Mouse (Mus musculus): ENCODE measurements at regions not wholly inside any gene's neighbourhood (a gene's known extent, or its start where the extent isn't known, plus 50 kb on each side); places are given as distances from the start of the nearest gene placed in this dataset.

DNA sequence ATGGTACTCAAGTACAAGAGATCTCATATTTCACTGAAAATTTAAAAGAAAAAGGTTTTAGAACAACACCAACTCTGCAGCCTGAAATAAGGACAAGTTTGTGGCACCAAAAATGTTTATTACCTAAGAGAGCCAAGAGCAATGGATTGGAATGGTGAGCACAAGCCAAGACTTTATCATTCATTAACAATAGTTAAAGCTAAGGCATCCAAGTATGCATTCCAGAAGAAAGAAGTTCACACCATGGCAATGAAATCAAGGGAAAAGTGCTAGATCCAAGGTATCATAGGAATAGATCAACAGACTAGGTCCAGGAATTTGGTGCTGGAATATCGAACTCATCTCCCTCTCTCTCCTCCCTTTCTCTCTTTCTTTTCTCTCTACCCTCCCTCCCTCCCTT lies 63.8 kb upstream of the P3h2 start:
- no peak for DNase-seq (ENCODE audit: low spot score in 2 of 2)

DNA sequence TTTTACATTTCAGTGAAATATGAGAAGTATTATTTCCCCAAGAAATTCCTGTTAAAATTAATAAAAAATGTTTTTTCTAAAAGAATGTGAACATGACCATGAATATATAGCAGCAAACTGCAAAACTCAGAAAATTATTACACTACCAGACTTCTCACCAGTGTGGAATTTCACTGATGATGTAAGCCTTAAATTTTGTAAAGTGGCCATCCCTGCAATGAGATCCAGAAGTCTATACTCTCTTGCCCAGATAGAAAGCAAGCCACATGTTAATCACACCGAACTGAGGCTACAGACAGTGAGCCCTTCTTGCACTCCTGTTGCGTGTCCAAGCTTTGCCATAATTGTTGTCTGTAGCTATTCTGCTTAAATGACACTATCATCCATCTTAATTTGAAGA lies 62.6 kb upstream of the P3h2 start:
- DNase-seq (ENCODE audit: low spot score in 2 of 2) = no peak

DNA sequence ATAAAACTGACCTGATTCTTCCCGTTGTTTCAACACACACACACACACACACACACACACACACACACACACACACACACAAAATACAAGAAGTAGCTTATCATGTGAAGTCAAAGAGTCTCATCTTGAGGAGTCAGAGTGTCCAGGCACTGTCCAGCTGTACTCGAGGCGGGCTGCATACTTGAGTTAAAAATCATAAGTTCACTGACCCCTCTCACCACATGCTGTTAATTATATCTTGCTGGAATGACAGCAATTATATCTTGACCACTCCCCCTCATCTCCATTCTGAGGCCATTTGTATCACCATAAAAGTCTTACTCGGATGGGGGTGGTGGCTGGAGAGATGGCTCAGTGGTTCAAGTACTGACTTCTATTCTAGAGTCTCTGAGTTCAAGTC lies 58.5 kb upstream of the P3h2 start:
- DNase-seq (ENCODE audit: low spot score in 2 of 2) = no peak

DNA sequence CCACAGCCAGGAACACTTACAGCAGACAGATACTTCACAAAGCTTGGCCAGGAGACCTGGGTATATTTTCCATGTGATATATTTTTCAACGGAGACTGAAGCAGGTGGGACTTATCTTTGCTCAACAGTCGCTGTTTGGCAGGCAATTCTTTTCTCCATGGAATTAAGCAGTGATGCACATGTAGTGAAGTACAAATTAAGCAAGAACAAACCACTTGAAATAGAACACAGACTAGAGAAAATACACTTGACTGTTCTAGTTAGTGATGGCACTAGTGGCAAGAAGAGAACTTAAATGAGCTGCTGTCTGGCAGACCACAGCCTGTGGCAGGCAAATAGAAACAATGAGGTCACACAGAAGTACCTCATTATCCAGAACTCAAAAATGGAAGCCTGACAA lies 57.8 kb upstream of the P3h2 start:
- no peak for DNase-seq (ENCODE audit: low spot score in 2 of 2)

DNA sequence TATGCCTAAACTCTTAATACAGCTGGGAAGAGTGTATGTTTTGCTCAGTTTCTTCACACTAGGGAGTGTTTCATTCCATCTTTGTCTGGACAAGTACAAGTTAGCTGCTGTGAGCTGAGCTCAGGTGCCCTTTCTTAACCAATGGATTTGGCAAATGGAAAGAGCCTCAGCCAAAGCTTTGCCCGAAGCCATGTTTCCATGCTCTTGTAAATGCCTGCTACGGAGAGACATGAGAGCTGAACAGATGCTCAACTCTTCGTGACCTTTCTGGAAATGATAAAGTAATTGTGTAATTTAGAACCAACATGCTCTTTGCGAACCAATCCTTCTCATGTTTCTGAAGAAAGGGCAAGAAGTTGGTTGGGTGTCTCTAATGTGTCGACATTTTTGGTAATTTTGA lies 52.0 kb upstream of the P3h2 start:
- DNase-seq (ENCODE audit: low spot score in 2 of 2) = no peak

Data from urinary bladder, adult 18-20 months (tissue).